Mouse (Mus musculus) right cerebral cortex, postnatal 4 days (tissue): Measurements from ENCODE around the gene Psmb11.
"Not testable (repeated sequence)": the region's sequence is repeated elsewhere in the genome, so short reads cannot be mapped to it uniquely, and the experiment has no call there.

Experiments used
- DNase-seq: peaks from one replicate; pipeline ENCODE4 v3.0.0-alpha.2; 2022

Psmb11 gene

GRCm38 (mm10) chr14:54603686-54604085 lies 17.5 kb upstream of the Psmb11 start:
- no peak for DNase-seq

DNA sequence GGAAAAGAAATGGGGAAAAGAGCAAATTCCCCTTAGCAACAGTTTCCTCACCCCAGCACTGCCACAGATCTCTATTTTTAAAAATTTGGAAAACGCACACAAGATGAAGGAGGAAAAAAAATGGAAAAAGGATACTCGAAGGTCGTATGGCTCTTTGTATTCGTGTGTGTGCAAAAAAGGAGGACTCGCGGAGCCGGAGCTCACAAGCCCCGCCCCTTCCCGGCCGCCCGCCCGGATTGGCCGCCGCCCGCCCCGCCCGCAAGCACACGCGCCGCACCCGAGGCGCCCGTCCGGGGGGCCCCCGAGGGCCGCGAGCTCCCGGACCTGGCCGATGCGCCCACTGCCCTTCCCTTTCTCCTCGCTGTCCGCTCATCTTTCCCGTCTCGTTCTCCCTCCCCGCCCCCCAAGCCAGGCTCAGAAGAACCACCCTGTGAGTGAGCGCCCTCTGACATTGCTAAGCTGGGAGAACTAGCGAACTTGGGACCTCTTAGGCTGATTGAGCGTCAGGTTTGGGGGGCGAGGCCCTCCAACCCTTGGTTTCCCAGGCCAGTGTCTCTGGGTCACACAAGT lies 15.4 kb upstream of the Psmb11 start, which contains the start of gene 4931414P19Rik:
Gene 4931414P19Rik, minus strand, starts transcription at position 242 of the 570 bp plus-strand sequence.
- peak; percentile 84 for DNase-seq

GRCm38 (mm10) chr14:54607226-54607625 lies 14.0 kb upstream of the Psmb11 start:
- no peak for DNase-seq

GRCm38 (mm10) chr14:54609245-54609644 lies 12.0 kb upstream of the Psmb11 start:
- no peak for DNase-seq

DNA sequence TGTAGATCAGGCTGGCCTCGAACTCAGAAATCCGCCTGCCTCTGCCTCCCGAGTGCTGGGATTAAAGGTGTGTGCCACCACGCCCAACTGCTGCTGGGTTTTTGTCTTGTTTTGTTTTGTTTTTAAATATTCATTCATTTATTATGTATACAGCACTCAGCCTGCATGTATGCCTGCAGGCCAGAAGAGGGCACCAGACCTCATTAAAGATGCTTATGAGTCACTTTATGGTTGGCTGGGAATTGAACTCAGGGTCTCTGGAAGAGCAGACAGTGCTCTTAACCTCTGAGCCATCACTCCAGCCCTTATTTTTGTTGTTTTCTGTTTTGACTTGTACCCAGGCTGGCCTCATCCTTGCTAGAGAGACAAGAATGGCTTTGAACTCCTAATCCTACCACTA lies 11.3 kb upstream of the Psmb11 start:
- DNase-seq = no peak

- DNase-seq = no peak
Measured at GRCm38 (mm10) chr14:54610648-54611047, 10.6 kb upstream of the Psmb11 start.

- DNase-seq = not testable (repeated sequence)
Measured at GRCm38 (mm10) chr14:54614130-54614529, 7.1 kb upstream of the Psmb11 start.

- DNase-seq = no peak
Measured at GRCm38 (mm10) chr14:54616226-54616825, 4.9 kb upstream of the Psmb11 start.

DNA sequence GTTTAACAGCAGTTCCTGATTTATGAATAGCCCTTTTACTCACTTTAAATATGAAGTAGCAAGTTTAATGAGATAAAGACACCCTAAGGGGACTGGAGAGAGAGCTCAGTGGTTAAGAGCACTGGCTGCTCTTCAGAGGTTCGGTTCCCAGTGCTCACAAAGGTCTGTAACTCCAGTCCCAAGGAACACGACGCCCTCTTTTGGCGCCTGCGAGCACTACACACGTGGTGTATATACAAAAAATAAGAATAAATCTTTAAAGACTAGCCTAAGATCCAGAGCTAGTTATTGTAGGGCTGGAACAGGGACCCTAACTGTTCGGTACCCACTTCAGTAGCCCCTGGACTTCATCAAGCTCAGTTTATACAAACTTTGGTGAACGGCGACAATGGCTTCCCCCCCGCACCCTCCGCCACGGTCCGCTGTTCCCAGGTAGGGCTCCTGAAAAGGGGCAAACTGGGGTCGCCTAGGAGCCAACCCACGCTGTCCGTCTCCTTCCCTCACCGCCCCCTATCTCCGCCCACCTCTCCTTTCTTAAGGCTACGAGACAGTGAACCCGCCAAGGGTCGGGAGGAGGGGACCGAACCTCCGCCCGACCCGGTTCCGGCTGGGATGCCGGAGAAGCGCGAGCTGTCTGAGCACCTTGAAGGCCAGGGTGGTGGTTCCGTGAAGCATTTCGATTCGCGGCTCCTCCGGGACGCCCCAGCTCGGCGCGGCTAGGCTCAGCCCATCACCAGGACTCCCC lies 3.9 kb upstream of the Psmb11 start:
- no peak for DNase-seq

DNA sequence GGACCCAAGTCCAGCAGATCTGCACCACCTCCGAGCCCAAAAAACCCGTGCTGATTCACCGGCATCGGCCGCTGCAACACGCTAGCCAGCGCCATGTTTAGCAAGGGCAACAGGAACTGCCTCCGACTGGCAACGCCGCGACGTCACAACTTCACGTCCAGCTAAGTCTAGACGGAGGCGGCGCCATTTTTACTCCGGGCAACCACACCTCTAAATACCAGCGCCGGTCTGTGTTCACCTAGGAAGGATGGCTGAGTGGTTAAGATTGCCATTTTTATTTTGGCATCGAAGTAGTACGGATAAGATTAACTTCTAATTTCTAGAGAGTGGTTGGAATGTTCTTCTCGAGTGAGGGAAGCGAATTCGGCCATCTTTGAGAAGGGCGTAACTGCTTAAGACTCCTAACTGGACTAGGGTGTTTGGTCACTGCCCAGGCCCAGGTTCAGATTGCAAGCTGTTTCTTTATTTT lies 3.3 kb upstream of the Psmb11 start, which contains the start of gene Psmb5:
Gene Psmb5, minus strand, starts transcription at position 126 of the 469 bp plus-strand sequence.
- peak; percentile 85 for DNase-seq

DNA sequence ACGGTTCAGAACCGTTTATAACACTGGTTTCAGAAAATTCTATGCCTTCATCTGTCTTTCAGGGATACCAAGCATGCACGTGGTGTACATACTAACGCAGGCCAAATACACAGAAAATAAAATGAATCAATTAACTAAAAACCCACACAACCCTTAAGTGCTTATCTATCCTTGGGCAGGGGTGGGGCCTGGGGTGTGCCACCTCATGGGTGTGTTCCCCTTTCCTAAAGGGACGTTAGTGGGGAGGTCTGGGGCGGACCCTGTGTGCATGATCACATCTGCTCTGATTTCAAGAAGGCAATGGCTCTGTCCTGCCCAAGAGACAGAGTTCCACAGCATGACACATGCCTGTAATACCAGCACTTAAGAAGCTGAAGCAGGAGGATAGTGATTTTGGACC lies 2.1 kb downstream of the Psmb11 start:
- DNase-seq = no peak

DNA sequence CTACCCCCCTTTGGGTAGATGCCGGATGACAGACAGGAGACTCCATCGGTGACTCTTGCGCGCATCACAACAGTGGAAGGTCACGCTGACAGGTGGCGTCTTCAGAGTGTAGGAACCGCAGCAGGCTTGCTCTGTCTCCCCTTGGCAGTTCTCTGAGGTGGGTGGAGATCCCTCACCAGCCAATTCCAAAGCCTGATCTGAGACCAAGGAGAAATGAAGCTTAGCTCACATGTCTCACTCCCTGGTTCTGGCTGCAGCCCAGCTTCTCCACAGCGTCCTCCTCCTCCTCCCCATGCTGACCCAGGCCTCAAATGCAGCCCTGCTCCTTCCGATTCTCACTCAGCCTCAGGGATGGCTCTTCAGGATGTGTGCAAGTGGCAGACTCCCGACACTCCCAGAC lies 3.7 kb downstream of the Psmb11 start:
- no peak for DNase-seq

DNA sequence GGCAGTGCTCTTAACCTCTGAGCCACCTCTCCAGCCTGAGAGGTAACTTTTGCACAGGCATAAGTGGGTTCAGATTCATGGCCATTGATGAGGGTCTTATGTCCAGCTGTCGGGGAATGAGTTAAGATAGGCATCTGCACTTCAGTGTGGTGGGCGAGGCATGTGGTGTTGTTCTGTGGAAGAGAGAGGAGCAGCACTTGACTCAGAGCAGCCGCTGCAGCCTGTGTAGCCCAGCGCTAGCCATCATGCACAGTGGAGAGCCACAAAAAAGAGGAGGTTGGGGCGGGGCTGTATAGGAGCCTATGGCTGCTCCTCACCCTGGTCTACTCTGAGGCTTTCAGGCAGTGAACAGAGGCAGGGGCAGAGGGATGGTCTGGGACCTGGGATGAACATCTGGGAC lies 6.9 kb downstream of the Psmb11 start:
- DNase-seq = no peak

DNA sequence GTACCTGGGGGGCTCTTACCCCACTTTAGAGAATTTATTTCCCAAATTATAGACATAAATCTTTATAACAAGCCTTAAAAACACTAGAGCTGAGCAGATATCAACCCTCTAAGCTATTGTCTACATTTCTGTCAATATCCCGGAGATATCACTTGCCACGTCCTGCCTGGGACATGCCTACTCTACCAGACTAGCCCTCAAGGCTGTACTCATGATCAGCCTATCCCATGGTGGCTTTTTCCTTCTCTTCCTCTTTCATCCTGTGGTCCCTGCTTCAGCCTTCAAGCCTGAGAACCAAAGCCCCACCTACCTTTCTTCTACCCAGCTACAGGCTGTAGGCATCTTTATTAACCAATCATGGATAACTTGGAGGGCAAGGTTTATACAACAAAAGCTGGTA lies 8.6 kb downstream of the Psmb11 start:
- DNase-seq = no peak

GRCm38 (mm10) chr14:54630583-54631239 lies 9.5 kb downstream of the Psmb11 start:
- DNase-seq = no peak

- no peak for DNase-seq
Measured at GRCm38 (mm10) chr14:54631240-54631599, 10.0 kb downstream of the Psmb11 start.

GRCm38 (mm10) chr14:54632252-54632651 lies 11.0 kb downstream of the Psmb11 start:
- DNase-seq = no peak

DNA sequence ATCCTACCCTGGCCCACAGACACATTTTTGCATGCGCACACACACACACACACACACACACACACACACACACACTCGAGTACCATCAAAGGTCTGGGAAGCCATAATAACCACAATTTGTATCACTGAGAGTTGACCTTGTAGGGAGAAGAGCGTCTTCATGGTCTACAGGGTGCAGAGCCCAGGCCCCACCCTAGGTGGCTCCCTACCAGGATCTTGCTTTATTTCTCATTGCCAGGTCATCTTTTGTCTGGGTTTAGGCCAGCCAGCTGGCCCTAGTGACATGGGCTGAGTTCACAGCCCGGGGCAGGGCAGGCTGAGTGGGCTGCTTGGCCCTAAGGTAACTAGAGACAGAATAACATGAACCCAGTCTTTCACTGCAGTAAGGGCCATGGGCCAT lies 12.9 kb downstream of the Psmb11 start:
- no peak for DNase-seq

DNA sequence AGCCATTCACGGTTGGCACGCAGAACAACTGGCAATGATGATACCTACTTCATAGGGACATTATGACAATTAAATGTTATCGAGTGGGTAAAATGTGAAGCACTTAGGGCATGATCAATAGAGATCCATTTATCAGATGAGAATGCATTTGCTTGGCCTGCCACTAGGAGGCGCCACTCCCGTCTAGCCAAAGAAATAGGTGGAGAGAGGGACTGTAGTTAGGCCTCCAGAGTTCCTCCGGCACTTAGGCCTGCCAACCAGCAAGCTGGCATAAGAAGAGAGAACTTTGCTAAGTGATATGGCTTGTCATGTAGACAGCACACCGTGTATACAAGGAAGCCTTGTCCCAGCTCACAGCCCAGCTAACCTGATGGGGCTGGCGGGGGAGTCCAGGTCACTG lies 15.7 kb downstream of the Psmb11 start:
- peak; percentile 72 for DNase-seq

DNA sequence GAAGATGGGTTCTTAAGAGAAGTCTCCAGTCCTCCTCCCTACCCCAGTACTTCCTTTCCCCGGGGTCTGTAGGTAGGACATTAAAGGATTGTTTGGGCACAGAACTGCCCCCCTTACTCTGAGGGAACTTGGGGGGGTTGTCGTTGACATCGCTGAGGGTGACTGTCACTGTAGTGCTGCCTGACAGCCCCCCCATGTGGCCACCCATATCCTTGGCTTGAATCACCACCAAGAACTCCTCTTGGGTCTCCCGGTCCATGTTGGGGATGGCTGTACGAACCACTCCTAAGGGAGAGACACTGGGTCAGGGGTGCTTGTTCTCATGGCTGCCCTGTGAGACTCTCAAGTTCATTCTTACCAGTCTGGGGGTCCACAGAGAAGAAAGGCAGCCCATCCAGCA lies 17.0 kb downstream of the Psmb11 start:
- DNase-seq = peak; percentile 49

DNA sequence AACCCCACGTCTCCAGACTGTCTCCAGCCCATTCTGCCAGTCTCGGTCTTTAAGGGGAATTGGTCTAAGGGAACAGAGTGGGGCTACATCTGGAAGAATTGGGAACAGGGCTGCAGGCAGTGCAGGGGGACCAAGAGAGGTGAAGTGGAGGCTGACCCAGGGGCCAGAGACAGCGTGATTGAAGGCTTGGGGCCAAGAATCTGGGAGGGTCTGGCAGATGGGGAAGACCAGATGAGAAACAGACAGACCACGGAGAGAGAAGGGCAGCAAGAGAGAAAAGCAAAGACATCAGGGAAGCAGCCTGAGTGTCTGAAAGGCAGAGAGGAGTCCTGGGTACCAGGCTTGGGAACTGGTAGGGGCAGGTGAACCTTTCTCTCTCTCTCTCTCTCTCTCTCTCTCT lies 18.9 kb downstream of the Psmb11 start:
- no peak for DNase-seq

DNA sequence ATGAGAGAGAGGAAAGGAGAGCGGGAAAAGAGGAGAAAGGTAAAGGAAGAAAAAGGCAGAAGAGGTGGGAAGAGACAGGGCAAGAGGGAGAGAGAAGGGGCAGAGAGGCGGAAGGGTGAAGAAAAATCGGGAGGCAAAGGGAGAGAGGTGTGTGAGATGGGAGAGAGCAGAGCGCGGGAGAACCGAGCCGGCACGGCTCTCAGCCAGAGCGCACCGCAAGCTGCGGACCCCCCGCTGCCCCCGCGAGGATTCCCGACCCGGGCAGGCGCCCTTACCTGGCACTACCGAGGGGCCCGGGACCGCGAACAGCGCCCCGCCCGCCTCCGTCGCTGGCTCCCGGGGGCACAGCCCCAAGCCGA lies 19.7 kb downstream of the Psmb11 start, which contains the start of gene Gm17606:
Gene Gm17606, plus strand, starts transcription at position 7 of the 359 bp plus-strand sequence.
- DNase-seq = no peak

GRCm38 (mm10) chr14:54641305-54641969 lies 20.2 kb downstream of the Psmb11 start, which contains the start of gene Cdh24:
Gene Cdh24 (minus strand): TSS chr14:54641364.
- peak; percentile 95 for DNase-seq
